Mouse (Mus musculus): ENCODE results near the gene Stradb. TPM values are rescaled to one million over a fixed set of nuclear protein-coding genes. Genes with fewer than 3 reads are reported as not detected.

Gene Stradb
- polyA plus RNA-seq, 1 experiment = 26.6 TPM

GRCm38 (mm10) chr1:58946718-58947117 is 26.6 kb upstream of the Stradb start:
- TF ChIP-seq CTCF (conservative IDR thresholded peaks at IDR 0.05; ENCODE audit: insufficient read depth, insufficient read length, low read depth, low read length) = no peak
- Histone ChIP-seq H3K27ac (ENCODE audit: insufficient read depth, low read depth, low read length) (no peak overlapping the region), H3K36me3 (ENCODE audit: control insufficient read depth, insufficient read depth, low read length) (peaks cover 2% of the 10 kb centered on the region; the same call in 1 of the 2 replicates), H3K4me1 (ENCODE audit: control insufficient read depth, insufficient read depth, low read length) (peaks cover 40% of the 10 kb centered on the region), H3K4me3 (ENCODE audit: insufficient read depth, low read depth, low read length) (no peak overlapping the region), H3K27me3 (replicated peaks; ENCODE audit: control insufficient read depth, insufficient read depth, low read length) (no peaks in the 10 kb centered on the region)
- WGBS = 84% methylated on average over 9 of the region's 9 CpGs
- DNase-seq = no peak

DNA sequence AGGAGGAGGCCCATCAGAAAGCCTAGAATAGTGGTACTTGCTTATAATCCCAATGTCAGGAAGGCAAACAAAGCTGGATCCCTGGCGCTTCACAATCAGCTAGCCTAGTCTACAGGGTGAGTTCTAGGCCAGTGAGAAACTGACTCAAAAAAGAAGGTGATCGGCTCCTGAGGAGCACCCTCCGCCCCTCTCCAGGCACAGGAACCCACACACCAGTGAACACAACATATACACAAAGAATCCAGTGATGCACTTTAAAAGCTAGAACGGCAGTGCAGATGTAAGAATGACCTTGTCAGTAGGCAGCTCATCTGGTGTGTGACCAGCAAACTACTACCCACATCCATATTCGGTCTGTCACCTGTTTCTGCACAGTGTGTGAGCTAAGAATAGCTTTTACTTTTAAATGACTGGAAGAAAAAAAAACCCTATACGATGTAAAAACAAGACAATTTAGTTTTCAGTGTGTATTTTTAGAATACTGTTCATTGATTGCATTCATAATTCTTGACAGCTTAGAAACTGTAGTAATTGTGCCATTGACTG is 23.7 kb upstream of the Stradb start:
- WGBS = 67% methylated on average over 6 of the region's 6 CpGs
- TF ChIP-seq CTCF (conservative IDR thresholded peaks at IDR 0.05; ENCODE audit: insufficient read depth, insufficient read length, low read depth, low read length) = no peak
- TF ChIP-seq POLR2A (IDR thresholded peaks at IDR 0.05; ENCODE audit: low read depth, low read length) = no peak
- Histone ChIP-seq H3K36me3 (ENCODE audit: control insufficient read depth, insufficient read depth, low read length) (peaks cover 2% of the 10 kb centered on the region; the same call in 1 of the 2 replicates), H3K27ac (ENCODE audit: insufficient read depth, low read depth, low read length) (0 out of 2 replicates have a peak overlapping the region, but pooled peaks have one; percentile 12), H3K4me1 (ENCODE audit: control insufficient read depth, insufficient read depth, low read length) (peaks cover 56% of the 10 kb centered on the region), H3K27me3 (replicated peaks; ENCODE audit: control insufficient read depth, insufficient read depth, low read length) (no peaks in the 10 kb centered on the region), H3K4me3 (ENCODE audit: insufficient read depth, low read depth, low read length) (no peak overlapping the region)
- DNase-seq = no peak

- no peak overlapping the region for H3K4me3 ChIP-seq (ENCODE audit: insufficient read depth, low read depth, low read length)
- WGBS = 5% methylated on average over 8 of the region's 8 CpGs
- peak; percentile 91 for DNase-seq
- TF ChIP-seq CTCF (conservative IDR thresholded peaks at IDR 0.05; ENCODE audit: insufficient read depth, insufficient read length, low read depth, low read length) (no peak), POLR2A (IDR thresholded peaks at IDR 0.05; ENCODE audit: low read depth, low read length) (no peak)
- no peaks in the 10 kb centered on the region for H3K27me3 ChIP-seq (replicated peaks; ENCODE audit: control insufficient read depth, insufficient read depth, low read length)
- peak overlapping the region; percentile 76 for H3K27ac ChIP-seq (ENCODE audit: insufficient read depth, low read depth, low read length)
- H3K4me1 ChIP-seq (ENCODE audit: control insufficient read depth, insufficient read depth, low read length) = peaks cover 52% of the 10 kb centered on the region
- no peaks in the 10 kb centered on the region for H3K36me3 ChIP-seq (ENCODE audit: control insufficient read depth, insufficient read depth, low read length)
These were observed 22.2 kb upstream of the Stradb start for GRCm38 (mm10) chr1:58950899-58951648.

DNA sequence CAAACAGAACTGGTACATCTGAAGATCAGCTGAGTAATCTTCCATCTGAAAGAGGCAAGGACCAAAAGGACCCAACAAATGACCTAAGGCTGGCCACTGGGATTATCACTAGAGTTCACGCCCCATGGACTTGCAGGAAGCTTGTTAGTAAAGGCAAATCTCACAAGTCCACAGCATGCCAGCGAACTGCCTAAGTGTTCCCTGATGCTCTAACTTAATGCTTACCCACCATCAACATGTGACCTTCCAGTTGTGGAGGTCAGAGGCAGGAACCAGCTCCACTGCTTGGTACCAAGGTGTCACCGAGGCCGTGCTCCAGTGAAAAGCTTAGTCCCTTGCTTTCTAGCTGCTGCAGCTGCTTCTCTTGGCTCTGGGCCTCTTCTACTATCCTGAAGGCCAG is 21.5 kb upstream of the Stradb start:
- WGBS = 40% methylated on average over 4 of the region's 4 CpGs
- TF ChIP-seq CTCF (conservative IDR thresholded peaks at IDR 0.05; ENCODE audit: insufficient read depth, insufficient read length, low read depth, low read length) = no peak
- no peak for TF ChIP-seq POLR2A (IDR thresholded peaks at IDR 0.05; ENCODE audit: low read depth, low read length)
- Histone ChIP-seq H3K4me3 (ENCODE audit: insufficient read depth, low read depth, low read length) (no peak overlapping the region), H3K4me1 (ENCODE audit: control insufficient read depth, insufficient read depth, low read length) (peaks cover 47% of the 10 kb centered on the region), H3K27ac (ENCODE audit: insufficient read depth, low read depth, low read length) (peak overlapping the region; percentile 83), H3K27me3 (replicated peaks; ENCODE audit: control insufficient read depth, insufficient read depth, low read length) (no peaks in the 10 kb centered on the region), H3K36me3 (ENCODE audit: control insufficient read depth, insufficient read depth, low read length) (no peaks in the 10 kb centered on the region)
- DNase-seq = peak; percentile 58

GRCm38 (mm10) chr1:58952526-58952925 is 20.8 kb upstream of the Stradb start:
- H3K4me1 ChIP-seq (ENCODE audit: control insufficient read depth, insufficient read depth, low read length) = peaks cover 48% of the 10 kb centered on the region
- H3K36me3 ChIP-seq (ENCODE audit: control insufficient read depth, insufficient read depth, low read length) = no peaks in the 10 kb centered on the region
- no peak for DNase-seq
- H3K27me3 ChIP-seq (replicated peaks; ENCODE audit: control insufficient read depth, insufficient read depth, low read length) = no peaks in the 10 kb centered on the region
- no peak for TF ChIP-seq POLR2A (IDR thresholded peaks at IDR 0.05; ENCODE audit: low read depth, low read length)
- no peak for TF ChIP-seq CTCF (conservative IDR thresholded peaks at IDR 0.05; ENCODE audit: insufficient read depth, insufficient read length, low read depth, low read length)
- H3K4me3 ChIP-seq (ENCODE audit: insufficient read depth, low read depth, low read length) = no peak overlapping the region
- peak overlapping the region; percentile 83 for H3K27ac ChIP-seq (ENCODE audit: insufficient read depth, low read depth, low read length)
- WGBS = 64% methylated on average over 5 of the region's 5 CpGs

DNA sequence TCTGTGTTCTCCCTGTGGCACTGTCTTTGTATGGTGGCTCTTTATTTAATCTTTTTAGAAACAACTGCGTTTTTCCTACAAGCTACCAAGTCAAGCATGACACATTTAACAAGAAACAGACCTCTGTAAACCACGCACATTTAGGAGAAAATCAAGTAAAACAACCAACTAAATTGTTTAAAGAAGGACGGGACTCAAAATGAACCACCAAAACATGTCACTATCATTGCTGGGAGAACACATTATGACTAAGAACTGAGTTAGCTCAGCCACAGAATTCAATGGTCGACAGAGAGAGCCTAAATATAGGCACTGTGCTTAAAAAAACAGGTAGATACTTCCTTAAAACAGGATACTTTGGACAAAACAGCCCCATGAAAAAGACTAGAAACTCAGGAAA is 20.3 kb upstream of the Stradb start:
- Histone ChIP-seq H3K36me3 (ENCODE audit: control insufficient read depth, insufficient read depth, low read length) (no peaks in the 10 kb centered on the region), H3K4me1 (ENCODE audit: control insufficient read depth, insufficient read depth, low read length) (peaks cover 47% of the 10 kb centered on the region), H3K27me3 (replicated peaks; ENCODE audit: control insufficient read depth, insufficient read depth, low read length) (no peaks in the 10 kb centered on the region), H3K27ac (ENCODE audit: insufficient read depth, low read depth, low read length) (peak overlapping the region; percentile 83), H3K4me3 (ENCODE audit: insufficient read depth, low read depth, low read length) (no peak overlapping the region)
- TF ChIP-seq CTCF (conservative IDR thresholded peaks at IDR 0.05; ENCODE audit: insufficient read depth, insufficient read length, low read depth, low read length) (no peak), POLR2A (IDR thresholded peaks at IDR 0.05; ENCODE audit: low read depth, low read length) (no peak)
- DNase-seq = no peak
- 33% methylated on average over 4 of the region's 4 CpGs for WGBS

DNA sequence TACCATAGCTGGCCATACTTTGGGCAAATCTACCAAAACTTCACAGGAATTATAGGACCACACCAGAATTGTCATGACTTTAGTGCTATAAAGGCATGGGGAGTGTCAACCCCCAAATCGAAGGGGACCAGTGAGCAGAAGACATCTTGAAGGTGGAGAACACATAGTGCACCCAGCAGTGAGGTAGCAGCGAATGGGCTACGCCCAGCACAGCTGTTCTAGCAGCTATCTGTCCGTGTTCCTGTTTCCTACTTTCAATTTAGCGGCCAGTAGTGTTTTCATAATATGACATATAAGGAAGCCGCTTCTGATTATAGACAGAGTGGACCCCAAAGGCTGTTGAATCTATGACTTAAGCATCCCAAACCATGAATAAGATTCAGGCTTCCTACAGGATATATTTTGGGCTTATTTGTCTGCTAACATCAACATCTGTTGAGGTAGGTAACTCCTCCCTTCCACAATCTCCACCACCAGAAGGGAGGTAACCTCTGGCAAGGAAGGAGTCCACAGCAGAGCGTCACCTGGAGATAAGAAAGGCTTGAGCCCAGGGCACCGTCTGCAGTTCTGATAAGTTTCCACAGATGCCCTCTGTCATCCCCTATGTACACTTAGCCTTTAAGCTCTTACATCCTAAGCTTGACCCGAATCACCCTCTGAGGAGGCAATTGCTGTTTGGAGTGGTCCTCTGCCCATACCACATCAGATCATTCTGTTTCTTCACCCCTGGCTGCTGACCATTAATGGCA is 19.5 kb upstream of the Stradb start:
- Histone ChIP-seq H3K4me3 (ENCODE audit: insufficient read depth, low read depth, low read length) (no peak overlapping the region), H3K36me3 (ENCODE audit: control insufficient read depth, insufficient read depth, low read length) (no peaks in the 10 kb centered on the region), H3K4me1 (ENCODE audit: control insufficient read depth, insufficient read depth, low read length) (peaks cover 48% of the 10 kb centered on the region), H3K27ac (ENCODE audit: insufficient read depth, low read depth, low read length) (no peak overlapping the region), H3K27me3 (replicated peaks; ENCODE audit: control insufficient read depth, insufficient read depth, low read length) (no peaks in the 10 kb centered on the region)
- no peak for DNase-seq
- TF ChIP-seq POLR2A (IDR thresholded peaks at IDR 0.05; ENCODE audit: low read depth, low read length) (no peak), CTCF (conservative IDR thresholded peaks at IDR 0.05; ENCODE audit: insufficient read depth, insufficient read length, low read depth, low read length) (no peak)
- 86% methylated on average over 9 of the region's 9 CpGs for WGBS
